Mouse (Mus musculus): ENCODE measurements around the gene Gdf11. TPM values are rescaled to one million over a fixed set of nuclear protein-coding genes. Genes with fewer than 3 reads are reported as not detected.

Gene Gdf11
- polyA plus RNA-seq, 1 experiment = 0.18 TPM

GRCm38 (mm10) chr10:128933574-128933973, 42.1 kb upstream of the Gdf11 start, which contains the start of gene Itga7:
Gene Itga7, plus strand, starts transcription at chr10:128933818.
- Histone ChIP-seq H3K9me3 (no peaks in the 10 kb centered on the region), H3K4me1 (peaks cover 67% of the 10 kb centered on the region), H3K36me3 (replicated peaks; ENCODE audit: low read length) (no peaks in the 10 kb centered on the region), H3K27me3 (replicated peaks) (peaks cover 72% of the 10 kb centered on the region), H3K4me3 (replicated peaks) (peak within 1 kb of the TSS; percentile 80)
- no peak for TF ChIP-seq FLI1 (IDR thresholded peaks at IDR 0.05; ENCODE audit: low read length)
- no peak for TF ChIP-seq GATA1 (IDR thresholded peaks at IDR 0.05; ENCODE audit: borderline replicate concordance, low read length)

GRCm38 (mm10) chr10:128931441-128931840, 39.9 kb upstream of the Gdf11 start:
- no peak for TF ChIP-seq GATA1 (IDR thresholded peaks at IDR 0.05; ENCODE audit: borderline replicate concordance, low read length)
- no peak for TF ChIP-seq FLI1 (IDR thresholded peaks at IDR 0.05; ENCODE audit: low read length)
- Histone ChIP-seq H3K36me3 (replicated peaks; ENCODE audit: low read length) (no peaks in the 10 kb centered on the region), H3K4me3 (replicated peaks) (no peak overlapping the region), H3K27me3 (replicated peaks) (peaks cover 73% of the 10 kb centered on the region), H3K4me1 (peaks cover 64% of the 10 kb centered on the region), H3K9me3 (no peaks in the 10 kb centered on the region)

GRCm38 (mm10) chr10:128929638-128930378, 38.3 kb upstream of the Gdf11 start:
- no peaks in the 10 kb centered on the region for H3K9me3 ChIP-seq
- H3K36me3 ChIP-seq (replicated peaks; ENCODE audit: low read length) = no peaks in the 10 kb centered on the region
- peaks cover 58% of the 10 kb centered on the region for H3K27me3 ChIP-seq (replicated peaks)
- H3K4me3 ChIP-seq (replicated peaks) = no peak overlapping the region
- TF ChIP-seq GATA1 (IDR thresholded peaks at IDR 0.05; ENCODE audit: borderline replicate concordance, low read length) (no peak), FLI1 (IDR thresholded peaks at IDR 0.05; ENCODE audit: low read length) (no peak)
- peaks cover 49% of the 10 kb centered on the region for H3K4me1 ChIP-seq

- H3K4me1 ChIP-seq = peaks cover 48% of the 10 kb centered on the region
- no peak for TF ChIP-seq GATA1 (IDR thresholded peaks at IDR 0.05; ENCODE audit: borderline replicate concordance, low read length)
- no peak for TF ChIP-seq FLI1 (IDR thresholded peaks at IDR 0.05; ENCODE audit: low read length)
- no peak overlapping the region for H3K4me3 ChIP-seq (replicated peaks)
- no peaks in the 10 kb centered on the region for H3K36me3 ChIP-seq (replicated peaks; ENCODE audit: low read length)
- H3K9me3 ChIP-seq = no peaks in the 10 kb centered on the region
- H3K27me3 ChIP-seq (replicated peaks) = peaks cover 43% of the 10 kb centered on the region
Measured at GRCm38 (mm10) chr10:128928356-128928755, 36.8 kb upstream of the Gdf11 start.

- H3K9me3 ChIP-seq = no peaks in the 10 kb centered on the region
- peaks cover 13% of the 10 kb centered on the region for H3K27me3 ChIP-seq (replicated peaks)
- H3K36me3 ChIP-seq (replicated peaks; ENCODE audit: low read length) = peaks cover 30% of the 10 kb centered on the region
- H3K4me1 ChIP-seq = peaks cover 64% of the 10 kb centered on the region
- H3K4me3 ChIP-seq (replicated peaks) = peak within 1 kb of the TSS; percentile 93
- TF ChIP-seq GATA1 (IDR thresholded peaks at IDR 0.05; ENCODE audit: borderline replicate concordance, low read length) (no peak), FLI1 (IDR thresholded peaks at IDR 0.05; ENCODE audit: low read length) (no peak)
Measured at GRCm38 (mm10) chr10:128923935-128924334, 32.4 kb upstream of the Gdf11 start, which contains the start of gene Bloc1s1. Gene Bloc1s1, minus strand, starts transcription at chr10:128924035.

- Histone ChIP-seq H3K36me3 (replicated peaks; ENCODE audit: low read length) (peaks cover 37% of the 10 kb centered on the region), H3K27me3 (replicated peaks) (peaks cover 7% of the 10 kb centered on the region), H3K9me3 (no peaks in the 10 kb centered on the region), H3K4me3 (replicated peaks) (peak overlapping the region; percentile 93), H3K4me1 (peaks cover 65% of the 10 kb centered on the region)
- TF ChIP-seq FLI1 (IDR thresholded peaks at IDR 0.05; ENCODE audit: low read length) (no peak), GATA1 (IDR thresholded peaks at IDR 0.05; ENCODE audit: borderline replicate concordance, low read length) (no peak)
Measured at GRCm38 (mm10) chr10:128923013-128923691, 31.6 kb upstream of the Gdf11 start.

GRCm38 (mm10) chr10:128922822-128923012, 31.2 kb upstream of the Gdf11 start, which contains the start of gene Rdh5:
Gene Rdh5, minus strand, starts transcription at chr10:128922888.
- TF ChIP-seq GATA1 (IDR thresholded peaks at IDR 0.05; ENCODE audit: borderline replicate concordance, low read length) = no peak
- no peak for TF ChIP-seq FLI1 (IDR thresholded peaks at IDR 0.05; ENCODE audit: low read length)
- Histone ChIP-seq H3K27me3 (replicated peaks) (peaks cover 2% of the 10 kb centered on the region), H3K4me3 (replicated peaks) (peak within 1 kb of the TSS; percentile 93), H3K36me3 (replicated peaks; ENCODE audit: low read length) (peaks cover 41% of the 10 kb centered on the region), H3K4me1 (peaks cover 65% of the 10 kb centered on the region), H3K9me3 (no peaks in the 10 kb centered on the region)

- H3K27me3 ChIP-seq (replicated peaks) = no peaks in the 10 kb centered on the region
- H3K36me3 ChIP-seq (replicated peaks; ENCODE audit: low read length) = peaks cover 47% of the 10 kb centered on the region
- H3K4me3 ChIP-seq (replicated peaks) = peak overlapping the region; percentile 93
- H3K4me1 ChIP-seq = peaks cover 71% of the 10 kb centered on the region
- no peaks in the 10 kb centered on the region for H3K9me3 ChIP-seq
- TF ChIP-seq FLI1 (IDR thresholded peaks at IDR 0.05; ENCODE audit: low read length) = no peak
- TF ChIP-seq GATA1 (IDR thresholded peaks at IDR 0.05; ENCODE audit: borderline replicate concordance, low read length) = no peak
Measured at GRCm38 (mm10) chr10:128921883-128922821, 30.6 kb upstream of the Gdf11 start.

GRCm38 (mm10) chr10:128921251-128921650, 29.7 kb upstream of the Gdf11 start:
- no peaks in the 10 kb centered on the region for H3K27me3 ChIP-seq (replicated peaks)
- H3K36me3 ChIP-seq (replicated peaks; ENCODE audit: low read length) = peaks cover 56% of the 10 kb centered on the region
- TF ChIP-seq GATA1 (IDR thresholded peaks at IDR 0.05; ENCODE audit: borderline replicate concordance, low read length) = no peak
- no peak for TF ChIP-seq FLI1 (IDR thresholded peaks at IDR 0.05; ENCODE audit: low read length)
- H3K9me3 ChIP-seq = no peaks in the 10 kb centered on the region
- H3K4me1 ChIP-seq = peaks cover 76% of the 10 kb centered on the region
- peak overlapping the region; percentile 23 for H3K4me3 ChIP-seq (replicated peaks)
